Mouse (Mus musculus) forebrain, embryonic 14.5 days (tissue): ENCODE data around the gene Cspg4. TPM values are rescaled to one million over a fixed set of nuclear protein-coding genes. Genes with fewer than 3 reads are reported as not detected.
"Not testable (repeated sequence)": the region's sequence is repeated elsewhere in the genome, so short reads cannot be mapped to it uniquely, and the experiment has no call there.

Source experiments
- ATAC-seq: fragments of 200-750 bp; cut with Nextera tagmentation; 2 replicates; pipeline ENCODE4 v1.8.0; 2017; ENCODE audit warnings: mild to moderate bottlenecking, moderate library complexity
- DNase-seq: peaks from one replicate; pipeline ENCODE4 v3.0.0-alpha.2; 2015; ENCODE audit warnings: low spot score
- H3K27ac ChIP-seq: fragments of 300-500 bp; sonication (generic); 2 replicates; pipeline ENCODE4 v1.5.1; 2014; ENCODE audit warnings: low read depth, mild to moderate bottlenecking, control low read depth, low read length, moderate library complexity
- H3K27me3 ChIP-seq: fragments of 300-500 bp; sonication (generic); replicated peaks from 2 replicates; pipeline ENCODE4 v1.6.1; 2014; ENCODE audit warnings: low read length, control low read depth, mixed read lengths; ENCODE audit not compliant: control insufficient read depth, insufficient read depth
- H3K36me3 ChIP-seq: fragments of 300-500 bp; sonication (generic); 2 replicates; pipeline ENCODE4 v1.6.1; 2014; ENCODE audit warnings: low read length, control low read depth; ENCODE audit not compliant: control insufficient read depth, insufficient read depth
- H3K4me1 ChIP-seq: fragments of 300-500 bp; sonication (generic); 2 replicates; pipeline ENCODE4 v1.6.1; 2014; ENCODE audit warnings: antibody characterized with exemption, low read length, control low read depth; ENCODE audit not compliant: control insufficient read depth, insufficient read depth
- H3K4me2 ChIP-seq: fragments of 300-500 bp; sonication (generic); 2 replicates; pipeline ENCODE4 v1.6.1; 2014; ENCODE audit warnings: mild to moderate bottlenecking, control low read depth, low read length
- H3K4me3 ChIP-seq: fragments of 300-500 bp; sonication (generic); 2 replicates; pipeline ENCODE4 v1.5.1; 2014; ENCODE audit warnings: low read depth, low read length, control low read depth
- H3K9ac ChIP-seq: fragments of 300-500 bp; sonication (generic); 2 replicates; pipeline ENCODE4 v1.6.1; 2014; ENCODE audit warnings: mild to moderate bottlenecking, low read length, control low read depth, moderate library complexity
- H3K9me3 ChIP-seq: fragments of 300-500 bp; sonication (generic); replicated peaks from 2 replicates; pipeline ENCODE4 v1.6.1; 2016; ENCODE audit warnings: low read length, control low read depth, mixed read lengths; ENCODE audit not compliant: control insufficient read depth
- WGBS: fragments of 180-500 bp; shearing (Covaris S2); extraction: QIAGEN DNeasy Blood & Tissue Kit; methylation state at CpG from one replicate; pipeline ENCODE4 v1.1.7; 2014; 5-methylcytosine and 5-hydroxymethylcytosine counted together
- polyA plus RNA-seq: library from polyadenylated mRNA; unstranded; fragments of >200 nt; fragmentation: Nextera tagmentation; extraction: Ambion mirVana; gene quantifications from 2 replicates; pipeline ENCODE4 v1.2.1, GENCODE M21; 2014

The Cspg4 gene
- polyA plus RNA-seq, 1 experiment from 2014 or later, result 3.0 TPM

DNA sequence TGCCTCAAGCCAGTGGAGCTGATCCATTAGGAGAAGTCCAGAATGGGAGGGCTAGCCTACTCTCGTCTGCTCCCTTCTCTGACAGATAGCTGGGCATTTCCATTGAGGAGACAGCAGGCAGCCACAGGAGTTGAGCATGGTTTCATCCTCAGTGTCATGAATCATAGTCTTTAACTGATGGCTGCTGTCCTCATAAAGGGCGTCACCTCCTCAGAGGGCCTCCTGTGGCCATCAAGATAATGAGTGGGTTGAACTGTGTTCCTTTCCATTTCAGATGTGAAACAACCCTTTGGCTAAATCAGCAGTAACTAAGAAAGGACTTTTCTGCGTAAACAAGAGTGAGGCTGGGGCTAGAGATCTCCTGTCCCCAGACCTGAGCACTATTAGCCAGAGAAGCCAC lies 38.8 kb downstream of the Cspg4 start:
- Histone ChIP-seq H3K4me1 (no peaks in the 10 kb centered on the region), H3K4me3 (no peak overlapping the region), H3K36me3 (no peaks in the 10 kb centered on the region), H3K27ac (no peak overlapping the region), H3K27me3 (no peaks in the 10 kb centered on the region), H3K9ac (no peak overlapping the region), H3K9me3 (no peaks in the 10 kb centered on the region), H3K4me2 (no peak overlapping the region)
- ATAC-seq (no peak), DNase-seq (no peak)
- WGBS, result 90% methylated on average over 3 of the region's 3 CpGs

DNA sequence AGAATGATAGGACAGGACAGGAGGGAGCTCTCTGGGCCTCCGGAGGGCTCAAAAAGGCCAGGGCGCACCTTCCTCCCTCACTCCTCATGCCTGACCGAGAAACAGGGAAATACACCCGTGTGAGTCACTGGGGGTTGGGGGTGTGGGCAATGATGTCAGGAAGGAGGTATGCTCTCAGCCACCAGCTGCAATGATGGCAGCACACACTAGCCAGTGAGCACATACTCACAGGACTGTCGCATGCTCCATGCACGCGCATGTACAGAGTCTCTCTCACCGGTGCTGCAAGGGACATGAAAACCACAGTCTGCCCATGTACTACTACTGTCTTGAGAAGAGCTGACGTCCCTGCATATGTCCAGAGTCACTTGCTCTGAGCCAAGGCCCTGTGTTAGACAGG lies 42.7 kb downstream of the Cspg4 start:
- DNase-seq, result no peak
- no peak overlapping the region for H3K9ac ChIP-seq
- WGBS, result 86% methylated on average over 9 of the region's 9 CpGs
- H3K4me2 ChIP-seq, result no peak overlapping the region
- no peaks in the 10 kb centered on the region for H3K36me3 ChIP-seq
- H3K9me3 ChIP-seq, result no peaks in the 10 kb centered on the region
- H3K4me3 ChIP-seq, result no peak overlapping the region
- no peak overlapping the region for H3K27ac ChIP-seq
- no peaks in the 10 kb centered on the region for H3K4me1 ChIP-seq
- ATAC-seq, result no peak
- H3K27me3 ChIP-seq, result no peaks in the 10 kb centered on the region

DNA sequence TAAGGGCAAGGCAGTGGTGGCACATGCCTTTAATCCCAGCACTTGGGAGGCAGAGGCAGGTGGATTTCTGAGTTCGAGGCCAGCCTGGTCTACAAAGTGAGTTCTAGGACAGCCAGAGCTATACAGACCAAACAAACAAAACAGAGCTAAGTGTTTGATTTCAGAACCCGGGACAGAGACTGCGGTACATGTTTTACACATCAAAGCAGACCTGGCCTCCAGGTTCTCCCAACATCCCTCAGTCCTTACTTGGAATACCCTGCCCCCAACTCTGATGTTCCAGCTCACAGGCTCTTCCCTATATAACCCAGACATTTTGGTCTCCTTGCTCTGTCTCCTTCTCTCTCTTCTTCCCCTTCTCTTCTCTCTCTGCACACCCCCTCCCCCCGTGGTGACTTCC lies 45.2 kb downstream of the Cspg4 start:
- H3K27me3 ChIP-seq, H3K27ac ChIP-seq, H3K4me2 ChIP-seq, DNase-seq, H3K9ac ChIP-seq, H3K4me3 ChIP-seq, H3K9me3 ChIP-seq, ATAC-seq, H3K36me3 ChIP-seq, H3K4me1 ChIP-seq: not testable (repeated sequence)
- WGBS, result 56% methylated on average over 4 of the region's 4 CpGs

DNA sequence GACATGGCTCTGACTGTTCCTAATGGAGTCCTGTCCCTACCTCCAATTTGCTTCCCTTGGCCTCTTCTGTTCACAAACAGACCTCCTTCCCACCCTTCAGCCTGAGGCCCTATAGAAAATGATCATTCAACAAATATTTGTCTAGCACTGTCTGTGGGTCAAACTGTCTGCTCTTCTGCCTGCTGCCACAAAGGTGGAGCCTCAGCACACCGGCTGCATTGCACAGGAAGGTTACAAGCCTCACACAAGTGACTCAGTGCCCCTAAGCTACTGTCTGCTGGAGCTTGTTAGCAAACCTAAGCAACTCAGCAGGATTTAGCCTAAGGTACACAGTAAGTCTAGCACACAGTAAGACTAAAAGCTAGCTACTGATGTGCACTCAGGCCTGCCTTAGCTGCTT lies 46.2 kb downstream of the Cspg4 start:
- Histone ChIP-seq H3K27ac (no peak overlapping the region), H3K4me1 (no peaks in the 10 kb centered on the region), H3K4me3 (no peak overlapping the region), H3K36me3 (no peaks in the 10 kb centered on the region), H3K9ac (no peak overlapping the region), H3K4me2 (no peak overlapping the region), H3K9me3 (no peaks in the 10 kb centered on the region), H3K27me3 (no peaks in the 10 kb centered on the region)
- DNase-seq, result no peak
- ATAC-seq, result no peak
- WGBS, result 83% methylated on average over 1 of the region's 1 CpGs

DNA sequence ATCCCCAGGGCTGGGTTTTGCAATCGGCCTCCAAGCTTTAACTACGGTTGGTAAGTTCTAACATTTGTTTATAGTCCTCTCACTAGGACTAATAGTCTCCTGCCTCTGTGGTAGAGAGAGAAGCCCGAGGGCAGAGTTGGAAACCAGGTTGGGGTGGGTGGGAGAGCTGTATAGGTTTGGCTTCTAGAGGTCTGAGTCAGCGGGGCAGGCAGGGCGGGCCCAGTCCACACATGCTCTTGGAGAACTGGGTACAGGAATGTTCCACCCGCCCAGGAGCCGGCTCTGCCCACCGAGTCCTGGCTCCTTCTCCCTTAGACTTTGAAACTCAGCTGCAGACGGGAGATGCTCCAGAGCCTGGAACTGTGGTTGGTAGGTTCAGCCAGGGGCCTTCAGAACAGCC lies 49.2 kb downstream of the Cspg4 start:
- Histone ChIP-seq H3K4me3 (no peak overlapping the region), H3K27ac (no peak overlapping the region), H3K4me1 (no peaks in the 10 kb centered on the region), H3K36me3 (no peaks in the 10 kb centered on the region; the same call in 1 of the 2 replicates), H3K27me3 (no peaks in the 10 kb centered on the region), H3K9me3 (no peaks in the 10 kb centered on the region), H3K4me2 (no peak overlapping the region), H3K9ac (no peak overlapping the region)
- DNase-seq, result no peak
- no peak for ATAC-seq
- 93% methylated on average over 9 of the region's 9 CpGs for WGBS

DNA sequence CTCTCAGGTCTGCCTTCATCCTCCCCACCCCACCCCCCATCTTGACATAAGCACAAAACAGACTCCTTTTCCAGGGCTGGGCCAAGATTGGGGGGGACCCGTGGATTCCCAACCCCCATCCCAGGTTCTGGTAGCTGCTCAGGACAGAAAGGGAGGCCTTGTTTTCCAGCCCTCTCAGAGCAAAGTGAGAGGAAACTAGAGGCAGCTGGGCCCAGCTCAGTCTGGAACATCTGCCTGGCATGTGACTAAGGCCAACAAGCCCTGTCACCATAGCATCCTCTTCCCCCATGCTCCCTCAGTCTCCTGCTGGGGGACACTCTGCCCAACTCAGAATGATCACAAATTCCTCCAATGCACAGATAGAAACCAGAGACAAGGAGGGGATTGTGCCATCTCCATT lies 50.3 kb downstream of the Cspg4 start:
- ATAC-seq (no peak), DNase-seq (no peak)
- Histone ChIP-seq H3K4me2 (no peak overlapping the region), H3K36me3 (no peaks in the 10 kb centered on the region; the same call in 1 of the 2 replicates), H3K4me3 (no peak overlapping the region), H3K27me3 (no peaks in the 10 kb centered on the region), H3K27ac (no peak overlapping the region), H3K4me1 (no peaks in the 10 kb centered on the region), H3K9me3 (no peaks in the 10 kb centered on the region), H3K9ac (no peak overlapping the region)
- 90% methylated on average over 1 of the region's 1 CpGs for WGBS

DNA sequence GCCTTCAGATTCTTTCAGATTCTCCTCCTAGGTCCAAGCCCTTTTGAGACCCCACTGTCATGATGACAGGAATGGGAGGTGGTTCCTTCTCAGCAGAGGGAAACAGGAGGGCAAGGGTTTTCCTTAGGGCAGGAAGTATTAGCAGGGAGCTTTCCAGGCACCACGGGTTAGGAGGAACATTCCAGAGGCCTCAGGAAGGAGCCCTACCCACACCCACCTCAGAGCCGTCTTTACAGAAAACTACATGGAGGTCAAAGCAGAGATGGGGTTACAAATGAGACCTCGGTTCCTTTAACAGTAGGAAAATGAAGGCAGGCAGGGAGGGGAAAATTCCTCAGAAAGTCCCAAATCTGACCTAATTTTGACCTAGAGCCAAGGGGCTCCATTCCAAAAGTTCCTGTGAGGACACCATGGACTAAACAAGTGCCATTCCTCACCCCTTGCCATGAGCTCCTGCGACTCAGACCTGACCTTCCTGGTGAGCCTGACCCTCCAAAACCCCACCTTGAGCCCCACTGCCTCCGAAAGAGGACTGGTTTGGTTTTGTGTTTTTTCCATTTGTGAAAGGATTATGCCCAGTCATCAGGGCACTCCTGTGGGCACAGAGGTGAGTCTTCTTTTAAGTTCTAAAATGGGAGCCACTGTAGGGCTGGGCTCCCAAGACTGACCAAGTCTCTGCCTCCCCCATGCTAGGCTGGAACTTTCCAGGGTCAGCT lies 51.0 kb downstream of the Cspg4 start:
- H3K4me3 ChIP-seq, result no peak overlapping the region
- no peak for DNase-seq

DNA sequence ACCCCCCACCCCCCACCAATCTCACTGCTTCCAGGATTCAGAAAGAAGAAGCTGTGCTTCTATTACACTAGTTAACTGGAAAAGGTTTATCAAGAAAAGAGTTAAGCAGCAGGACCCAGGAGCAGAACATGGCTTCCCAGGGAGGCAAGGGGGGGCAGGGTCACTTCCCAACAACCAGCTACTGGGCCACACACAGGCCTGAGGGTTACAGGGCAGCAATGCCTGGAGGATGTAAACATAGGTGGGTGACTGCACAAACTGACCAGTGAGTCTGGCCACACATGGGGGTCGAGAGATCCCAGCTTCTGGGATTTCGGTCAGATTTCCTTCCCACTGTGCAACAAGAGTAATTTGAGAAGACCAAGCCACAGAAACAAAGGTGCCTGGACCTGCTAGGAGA lies 52.3 kb downstream of the Cspg4 start:
- no peaks in the 10 kb centered on the region for H3K9me3 ChIP-seq
- ATAC-seq (no peak), DNase-seq (no peak)
- H3K4me2 ChIP-seq, result no peak overlapping the region
- no peaks in the 10 kb centered on the region; the same call in 1 of the 2 replicates for H3K36me3 ChIP-seq
- H3K27ac ChIP-seq, result no peak overlapping the region
- H3K4me3 ChIP-seq, result no peak overlapping the region
- H3K27me3 ChIP-seq, result no peaks in the 10 kb centered on the region
- no peak overlapping the region for H3K9ac ChIP-seq
- H3K4me1 ChIP-seq, result no peaks in the 10 kb centered on the region
- WGBS, result 69% methylated on average over 2 of the region's 2 CpGs

More for the DNA sequence above, 51.0 kb downstream of the Cspg4 start:
- Histone ChIP-seq H3K9ac (no peak overlapping the region), H3K4me2 (no peak overlapping the region), H3K9me3 (no peaks in the 10 kb centered on the region), H3K27me3 (no peaks in the 10 kb centered on the region), H3K4me1 (no peaks in the 10 kb centered on the region), H3K36me3 (no peaks in the 10 kb centered on the region; the same call in 1 of the 2 replicates), H3K27ac (no peak overlapping the region)
- no peak for ATAC-seq
- whole genome bisulfite sequencing, result 87% methylated on average over 5 of the region's 5 CpGs

DNA sequence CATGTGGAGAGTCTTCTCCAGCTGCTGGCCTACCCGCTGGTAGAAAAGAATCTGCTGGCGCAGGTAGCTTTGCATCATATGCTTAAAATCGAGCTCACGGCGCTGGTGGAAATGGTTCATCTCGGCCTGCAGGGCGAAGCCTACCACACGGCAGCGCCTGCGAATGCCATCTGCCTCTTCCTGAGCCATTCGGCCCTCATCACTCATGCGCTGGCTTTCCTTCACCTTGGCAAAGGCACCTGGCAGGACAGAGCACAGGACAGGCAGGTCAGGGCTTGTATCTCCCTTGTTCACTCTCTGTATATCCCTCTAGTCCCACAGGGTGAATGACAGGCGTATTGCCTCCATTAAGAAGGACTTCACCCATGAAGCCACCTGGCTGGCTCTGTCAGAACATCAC lies 53.6 kb downstream of the Cspg4 start:
- no peaks in the 10 kb centered on the region for H3K27me3 ChIP-seq
- H3K9me3 ChIP-seq, result no peaks in the 10 kb centered on the region
- no peak for DNase-seq
- H3K36me3 ChIP-seq, result no peaks in the 10 kb centered on the region; the same call in 1 of the 2 replicates
- WGBS, result 93% methylated on average over 13 of the region's 13 CpGs
- no peak overlapping the region for H3K4me3 ChIP-seq
- no peak overlapping the region for H3K9ac ChIP-seq
- H3K27ac ChIP-seq, result no peak overlapping the region
- H3K4me1 ChIP-seq, result no peaks in the 10 kb centered on the region
- ATAC-seq, result no peak
- H3K4me2 ChIP-seq, result no peak overlapping the region
